Comparison of ENCODE assay signal across 8 mouse cellular contexts in genomic region chr7:113251001-113251400, GRCm38 (mm10). TPM values are rescaled to one million over a fixed set of nuclear protein-coding genes. Genes with fewer than 3 reads are reported as not detected.
DNase-seq lines count a peak whose midpoint lies in the region; ATAC-seq and TF ChIP-seq lines count a peak whose summit lies in the region.

No protein-coding gene starts in this region.

- H3K4me1 ChIP-seq in kidney, embryonic 16.5 days (ENCODE audit: insufficient read depth, low read length): peaks cover 20% of the 10 kb centered on the region
- H3K4me1 ChIP-seq in neural tube, embryonic 13.5 days (replicated peaks): peaks cover 49% of the 10 kb centered on the region

- H3K9me3 ChIP-seq in kidney, embryonic 16.5 days (ENCODE audit: low read length): no peaks in the 10 kb centered on the region
- H3K9me3 ChIP-seq in neural tube, embryonic 13.5 days: no peaks in the 10 kb centered on the region

- H3K27ac ChIP-seq in gastrocnemius, adult 2 months: peak overlapping the region; percentile 70
- peak overlapping the region; percentile 35 for H3K27ac ChIP-seq in kidney, embryonic 16.5 days (ENCODE audit: low read length)
- peak overlapping the region; percentile 71 for H3K27ac ChIP-seq in neural tube, embryonic 13.5 days (replicated peaks)

- H3K9ac ChIP-seq in kidney, embryonic 16.5 days (replicated peaks; ENCODE audit: low read length): no peak overlapping the region
- no peak overlapping the region for H3K9ac ChIP-seq in neural tube, embryonic 13.5 days

- H3K27me3 ChIP-seq in kidney, embryonic 16.5 days (ENCODE audit: insufficient read depth, low read length): no peaks in the 10 kb centered on the region
- no peaks in the 10 kb centered on the region for H3K27me3 ChIP-seq in neural tube, embryonic 13.5 days

- DNase-seq in gastrocnemius, adult 2 months: peak; percentile 52
- no peak for DNase-seq in gastrocnemius, postnatal 10 days
- DNase-seq in adrenal gland, postnatal 14 days: peak; percentile 69
- peak; percentile 76 to 86 for DNase-seq in heart, adult 18-20 months
- no peak for DNase-seq in spleen, postnatal 10 days (ENCODE audit: low spot score in 2 of 2)
- DNase-seq in thymus, postnatal 4 days: no peak

- H3K36me3 ChIP-seq in kidney, embryonic 16.5 days (ENCODE audit: insufficient read depth, low read length): no peaks in the 10 kb centered on the region
- no peaks in the 10 kb centered on the region for H3K36me3 ChIP-seq in neural tube, embryonic 13.5 days

- TF ChIP-seq CTCF in gastrocnemius, adult 2 months (IDR thresholded peaks at IDR 0.05): no peak

- peak overlapping the region; percentile 34 for H3K4me3 ChIP-seq in gastrocnemius, adult 2 months
- no peak overlapping the region for H3K4me3 ChIP-seq in kidney, embryonic 16.5 days (ENCODE audit: low read length)
- no peak overlapping the region for H3K4me3 ChIP-seq in neural tube, embryonic 13.5 days

- WGBS in kidney, embryonic 16.5 days: 59% methylated on average over 3 of the region's 3 CpGs
- WGBS in neural tube, embryonic 13.5 days: 56% methylated on average over 3 of the region's 3 CpGs

- intact Hi-C loops in gastrocnemius, adult 2 months (cut with DNase I): loop anchor here (5.0 to 10.0 kb wide), 3 partner anchors 44 to 326 kb away; partner anchors contain the start of gene Arntl

- ATAC-seq in kidney, embryonic 16.5 days (ENCODE audit: low FRiP score, low TSS enrichment): peak; percentile 61; the same call in 1 of the 2 replicates
- peak; percentile 68; the same call in 1 of the 2 replicates for ATAC-seq in neural tube, embryonic 13.5 days (ENCODE audit: low read depth)

- no peak overlapping the region for H3K4me2 ChIP-seq in kidney, embryonic 16.5 days (replicated peaks; ENCODE audit: low read depth, low read length)
- H3K4me2 ChIP-seq in neural tube, embryonic 13.5 days: no peak overlapping the region

RNA-seq across cellular contexts. Expression of gene Arntl, which starts 43.7 kb away (rescaled TPM):
- total RNA-seq in gastrocnemius, adult 2 months (2021): 10 to 100 TPM; 17.6 to 39.4 TPM
- total RNA-seq in gastrocnemius, postnatal 10 days (2021): 10 to 100 TPM in 1 of 2 experiments, 1 to 10 TPM in 1; 9.4 to 11.4 TPM
- 30.6 and 41.6 TPM in 2 replicates for total RNA-seq in adrenal gland, postnatal 14 days (2021)
- 10 to 100 TPM; 18.5 to 22.6 TPM for total RNA-seq in heart, adult 18-20 months (2021)
- 9.7 and 10.5 TPM in 2 replicates for polyA plus RNA-seq in kidney, embryonic 16.5 days (2015; fragmentation: Nextera tagmentation; extraction: Ambion mirVana)
- polyA plus RNA-seq in neural tube, embryonic 13.5 days (2015; fragmentation: Nextera tagmentation; extraction: Ambion mirVana): 9.8 and 10.1 TPM in 2 replicates

Comparison
In these comparisons a context has a peak if more than half of its experiments do, and no peak if none do; other contexts are left out.
1. DNase-seq: peak in gastrocnemius, adult 2 months (single experiment), adrenal gland, postnatal 14 days (single experiment) and heart, adult 18-20 months (2 of 2); none in gastrocnemius, postnatal 10 days (single experiment), spleen, postnatal 10 days (0 of 2) and thymus, postnatal 4 days (single experiment).
2. Peak in every context shown above with its lines, with median percentiles within 50 percentile points of each other: H3K27ac ChIP-seq.